Mouse (Mus musculus) forebrain, embryonic 16.5 days (tissue): ENCODE data around the gene Negr1. TPM values are rescaled to one million over a fixed set of nuclear protein-coding genes. Genes with fewer than 3 reads are reported as not detected.
A peak's percentile ranks its signal among the peaks of the same experiment; 100 is the strongest.

Experiments
- ATAC-seq: fragments of 200-750 bp; cut with Nextera tagmentation; 2 replicates; pipeline ENCODE4 v1.8.0; 2017; ENCODE audit warnings: mild to moderate bottlenecking, moderate library complexity
- H3K27ac ChIP-seq: fragments of 300-500 bp; sonication (generic); 2 replicates; pipeline ENCODE4 v1.5.1; 2014; ENCODE audit warnings: low read length, control low read depth
- H3K27me3 ChIP-seq: fragments of 300-500 bp; sonication (generic); replicated peaks from 2 replicates; pipeline ENCODE4 v1.6.1; 2014; ENCODE audit warnings: low read length; ENCODE audit not compliant: control insufficient read depth, insufficient read depth
- H3K36me3 ChIP-seq: fragments of 300-500 bp; sonication (generic); 2 replicates; pipeline ENCODE4 v1.6.1; 2014; ENCODE audit not compliant: control insufficient read depth, insufficient read depth
- H3K4me1 ChIP-seq: fragments of 300-500 bp; sonication (generic); replicated peaks from 2 replicates; pipeline ENCODE4 v1.6.1; 2014; ENCODE audit warnings: low read length; ENCODE audit not compliant: control insufficient read depth, insufficient read depth
- H3K4me2 ChIP-seq: fragments of 300-500 bp; sonication (generic); 2 replicates; pipeline ENCODE4 v1.6.1; 2014; ENCODE audit warnings: mild to moderate bottlenecking, low read length, control low read depth
- H3K4me3 ChIP-seq: fragments of 300-500 bp; sonication (generic); replicated peaks from 2 replicates; pipeline ENCODE4 v1.5.1; 2014; ENCODE audit warnings: mild to moderate bottlenecking, low read length, control low read depth
- H3K9ac ChIP-seq: fragments of 300-500 bp; sonication (generic); replicated peaks from 2 replicates; pipeline ENCODE4 v1.6.1; 2014; ENCODE audit warnings: low read depth, low read length, control low read depth
- H3K9me3 ChIP-seq: fragments of 300-500 bp; sonication (generic); 2 replicates; pipeline ENCODE4 v1.6.1; 2016; ENCODE audit warnings: low read length; ENCODE audit not compliant: control insufficient read depth
- WGBS: fragments of 180-500 bp; shearing (Covaris S2); extraction: QIAGEN DNeasy Blood & Tissue Kit; methylation state at CpG from one replicate; pipeline ENCODE4 v1.1.7; 2014; 5-methylcytosine and 5-hydroxymethylcytosine counted together
- polyA plus RNA-seq: library from polyadenylated mRNA; unstranded; fragments of >200 nt; fragmentation: Nextera tagmentation; extraction: Ambion mirVana; gene quantifications from 2 replicates; pipeline ENCODE4 v1.2.1, GENCODE M21; 2015

The Negr1 gene
- polyA plus RNA-seq, 1 experiment from 2014 or later = 44.7 TPM

GRCm38 (mm10) chr3:156809836-156810235, 248.2 kb downstream of the Negr1 start:
- no peak overlapping the region for H3K9ac ChIP-seq
- WGBS = 92% methylated on average over 3 of the region's 3 CpGs
- ATAC-seq = no peak
- no peak overlapping the region for H3K4me2 ChIP-seq
- no peak overlapping the region for H3K27ac ChIP-seq
- no peaks in the 10 kb centered on the region for H3K27me3 ChIP-seq
- H3K4me1 ChIP-seq = no peaks in the 10 kb centered on the region
- no peaks in the 10 kb centered on the region for H3K9me3 ChIP-seq
- no peaks in the 10 kb centered on the region for H3K36me3 ChIP-seq
- no peak overlapping the region for H3K4me3 ChIP-seq

- Histone ChIP-seq H3K4me1 (no peaks in the 10 kb centered on the region), H3K4me2 (no peak overlapping the region)
- ATAC-seq = no peak
These were observed 255.3 kb downstream of the Negr1 start for GRCm38 (mm10) chr3:156816938-156817337.

GRCm38 (mm10) chr3:156817452-156817851, 255.9 kb downstream of the Negr1 start:
- Histone ChIP-seq H3K9ac (no peak overlapping the region), H3K27me3 (no peaks in the 10 kb centered on the region), H3K27ac (no peak overlapping the region), H3K9me3 (no peaks in the 10 kb centered on the region), H3K4me1 (no peaks in the 10 kb centered on the region), H3K4me3 (no peak overlapping the region), H3K36me3 (no peaks in the 10 kb centered on the region), H3K4me2 (no peak overlapping the region)
- ATAC-seq = no peak
- WGBS = 89% methylated on average over 6 of the region's 6 CpGs

More at GRCm38 (mm10) chr3:156816938-156817337, 255.3 kb downstream of the Negr1 start:
- no peak overlapping the region for H3K9ac ChIP-seq
- H3K9me3 ChIP-seq = no peaks in the 10 kb centered on the region
- no peaks in the 10 kb centered on the region for H3K36me3 ChIP-seq
- H3K27me3 ChIP-seq = no peaks in the 10 kb centered on the region
- no peak overlapping the region for H3K4me3 ChIP-seq
- H3K27ac ChIP-seq = no peak overlapping the region

- Histone ChIP-seq H3K4me3 (no peak overlapping the region), H3K9me3 (no peaks in the 10 kb centered on the region), H3K36me3 (no peaks in the 10 kb centered on the region), H3K4me2 (no peak overlapping the region), H3K9ac (no peak overlapping the region), H3K27ac (no peak overlapping the region), H3K27me3 (no peaks in the 10 kb centered on the region), H3K4me1 (no peaks in the 10 kb centered on the region)
- 88% methylated on average over 3 of the region's 3 CpGs for WGBS
- ATAC-seq = no peak
These were observed 261.4 kb downstream of the Negr1 start for GRCm38 (mm10) chr3:156823039-156823438.

- Histone ChIP-seq H3K9ac (no peak overlapping the region), H3K4me2 (no peak overlapping the region), H3K4me1 (peaks cover 6% of the 10 kb centered on the region; the same call in 1 of the 2 replicates), H3K9me3 (no peaks in the 10 kb centered on the region), H3K4me3 (no peak overlapping the region), H3K27ac (no peak overlapping the region), H3K36me3 (no peaks in the 10 kb centered on the region), H3K27me3 (no peaks in the 10 kb centered on the region)
- peak; percentile 93 for ATAC-seq
- 11% methylated on average over 3 of the region's 3 CpGs for WGBS
These were observed 272.3 kb downstream of the Negr1 start for GRCm38 (mm10) chr3:156833920-156834319.

GRCm38 (mm10) chr3:156838550-156838949, 277.0 kb downstream of the Negr1 start:
- no peak for ATAC-seq

GRCm38 (mm10) chr3:156848385-156848784, 286.8 kb downstream of the Negr1 start:
- no peaks in the 10 kb centered on the region; the same call in 1 of the 2 replicates for H3K4me1 ChIP-seq
- no peaks in the 10 kb centered on the region for H3K36me3 ChIP-seq
- no peak overlapping the region for H3K9ac ChIP-seq
- no peaks in the 10 kb centered on the region for H3K9me3 ChIP-seq
- ATAC-seq = no peak
- H3K27me3 ChIP-seq = no peaks in the 10 kb centered on the region
- no peak overlapping the region for H3K4me3 ChIP-seq
- WGBS = 77% methylated on average over 2 of the region's 2 CpGs
- no peak overlapping the region for H3K4me2 ChIP-seq
- H3K27ac ChIP-seq = no peak overlapping the region

More at GRCm38 (mm10) chr3:156838550-156838949, 277.0 kb downstream of the Negr1 start:
- Histone ChIP-seq H3K27ac (no peak overlapping the region), H3K36me3 (no peaks in the 10 kb centered on the region), H3K27me3 (no peaks in the 10 kb centered on the region), H3K4me3 (no peak overlapping the region), H3K9ac (no peak overlapping the region), H3K4me2 (no peak overlapping the region), H3K4me1 (peaks cover 6% of the 10 kb centered on the region), H3K9me3 (no peaks in the 10 kb centered on the region)
- 70% methylated on average over 2 of the region's 2 CpGs for WGBS

- Histone ChIP-seq H3K9ac (no peak overlapping the region), H3K27ac (no peak overlapping the region), H3K27me3 (no peaks in the 10 kb centered on the region), H3K9me3 (no peaks in the 10 kb centered on the region), H3K4me3 (no peak overlapping the region), H3K4me2 (no peak overlapping the region), H3K36me3 (no peaks in the 10 kb centered on the region), H3K4me1 (no peaks in the 10 kb centered on the region; the same call in 1 of the 2 replicates)
- WGBS = 43% methylated on average over 3 of the region's 3 CpGs
- no peak for ATAC-seq
These were observed 290.3 kb downstream of the Negr1 start for GRCm38 (mm10) chr3:156851921-156852320.

GRCm38 (mm10) chr3:156870239-156870921, 308.8 kb downstream of the Negr1 start:
- H3K9me3 ChIP-seq = no peaks in the 10 kb centered on the region
- H3K4me2 ChIP-seq = no peak overlapping the region
- H3K27ac ChIP-seq = peak overlapping the region; percentile 41; the same call in 1 of the 2 replicates
- no peak overlapping the region for H3K4me3 ChIP-seq
- no peak overlapping the region for H3K9ac ChIP-seq
- H3K36me3 ChIP-seq = no peaks in the 10 kb centered on the region
- H3K27me3 ChIP-seq = no peaks in the 10 kb centered on the region
- peak; percentile 39 for ATAC-seq
- peaks cover 11% of the 10 kb centered on the region for H3K4me1 ChIP-seq
- 36% methylated on average over 3 of the region's 3 CpGs for WGBS

- Histone ChIP-seq H3K4me1 (peaks cover 11% of the 10 kb centered on the region), H3K27ac (no peak overlapping the region), H3K9ac (no peak overlapping the region), H3K4me2 (no peak overlapping the region), H3K4me3 (no peak overlapping the region), H3K27me3 (no peaks in the 10 kb centered on the region), H3K9me3 (no peaks in the 10 kb centered on the region), H3K36me3 (no peaks in the 10 kb centered on the region)
- ATAC-seq = peak; percentile 74
- 5% methylated on average over 2 of the region's 2 CpGs for WGBS
These were observed 309.3 kb downstream of the Negr1 start for GRCm38 (mm10) chr3:156870922-156871257.
